Mouse (Mus musculus): ENCODE measurements at regions not wholly inside any gene's neighbourhood (a gene's known extent, or its start where the extent isn't known, plus 50 kb on each side); places are given as distances from the start of the nearest gene placed in this dataset.

- H3K4me1 ChIP-seq (ENCODE audit: control insufficient read depth, low read depth, low read length) = no peaks in the 10 kb centered on the region; the same call in none of the 2 replicates
- no peak overlapping the region for H3K27ac ChIP-seq (ENCODE audit: low read length)
- peaks cover 16% of the 10 kb centered on the region for H3K27me3 ChIP-seq (ENCODE audit: control insufficient read depth, insufficient read depth, low read depth, low read length)
- no peak overlapping the region for H3K9ac ChIP-seq (ENCODE audit: low read depth, low read length)
- no peak for ATAC-seq (ENCODE audit: low read depth)
- H3K4me3 ChIP-seq (ENCODE audit: low read depth, low read length) = no peak overlapping the region
- WGBS (ENCODE audit: insufficient replicate concordance) = 84% methylated on average over 1 of the region's 1 CpGs
- no peaks in the 10 kb centered on the region for H3K9me3 ChIP-seq (replicated peaks; ENCODE audit: control insufficient read depth, low read length)
- H3K4me2 ChIP-seq (ENCODE audit: low read depth, low read length) = no peak overlapping the region
- no peaks in the 10 kb centered on the region for H3K36me3 ChIP-seq (ENCODE audit: control insufficient read depth, insufficient read depth)
Observed at GRCm38 (mm10) chr2:30703308-30703707, 100.2 kb downstream of the 1700001O22Rik start.

GRCm38 (mm10) chr2:30702711-30703110, 100.8 kb downstream of the 1700001O22Rik start:
- Histone ChIP-seq H3K9me3 (replicated peaks; ENCODE audit: control insufficient read depth, low read length) (no peaks in the 10 kb centered on the region), H3K4me1 (ENCODE audit: control insufficient read depth, low read depth, low read length) (no peaks in the 10 kb centered on the region; the same call in none of the 2 replicates), H3K4me2 (ENCODE audit: low read depth, low read length) (no peak overlapping the region), H3K36me3 (ENCODE audit: control insufficient read depth, insufficient read depth) (no peaks in the 10 kb centered on the region), H3K27ac (ENCODE audit: low read length) (no peak overlapping the region), H3K27me3 (ENCODE audit: control insufficient read depth, insufficient read depth, low read depth, low read length) (peaks cover 10% of the 10 kb centered on the region), H3K9ac (ENCODE audit: low read depth, low read length) (no peak overlapping the region), H3K4me3 (ENCODE audit: low read depth, low read length) (no peak overlapping the region)
- 43% methylated on average over 7 of the region's 7 CpGs for WGBS (ENCODE audit: insufficient replicate concordance)
- no peak for ATAC-seq (ENCODE audit: low read depth)

- Histone ChIP-seq H3K9me3 (replicated peaks; ENCODE audit: control insufficient read depth, low read length) (no peaks in the 10 kb centered on the region), H3K36me3 (ENCODE audit: control insufficient read depth, insufficient read depth) (no peaks in the 10 kb centered on the region), H3K9ac (ENCODE audit: low read depth, low read length) (no peak overlapping the region), H3K4me3 (ENCODE audit: low read depth, low read length) (no peak overlapping the region), H3K27ac (ENCODE audit: low read length) (no peak overlapping the region; the same call in 1 of the 2 replicates), H3K4me2 (ENCODE audit: low read depth, low read length) (no peak overlapping the region), H3K4me1 (ENCODE audit: control insufficient read depth, low read depth, low read length) (no peaks in the 10 kb centered on the region; the same call in none of the 2 replicates), H3K27me3 (ENCODE audit: control insufficient read depth, insufficient read depth, low read depth, low read length) (no peaks in the 10 kb centered on the region)
- ATAC-seq (ENCODE audit: low read depth) = no peak
- 66% methylated on average over 2 of the region's 2 CpGs for WGBS (ENCODE audit: insufficient replicate concordance)
Observed at GRCm38 (mm10) chr2:30700890-30701289, 102.6 kb downstream of the 1700001O22Rik start.

- H3K9ac ChIP-seq (ENCODE audit: low read depth, low read length) = no peak overlapping the region
- WGBS (ENCODE audit: insufficient replicate concordance) = 74% methylated on average over 1 of the region's 1 CpGs
- ATAC-seq (ENCODE audit: low read depth) = no peak
- no peaks in the 10 kb centered on the region for H3K36me3 ChIP-seq (ENCODE audit: control insufficient read depth, insufficient read depth)
- no peak overlapping the region for H3K4me3 ChIP-seq (ENCODE audit: low read depth, low read length)
- H3K27ac ChIP-seq (ENCODE audit: low read length) = peak overlapping the region; percentile 11
- no peaks in the 10 kb centered on the region for H3K27me3 ChIP-seq (ENCODE audit: control insufficient read depth, insufficient read depth, low read depth, low read length)
- H3K4me1 ChIP-seq (ENCODE audit: control insufficient read depth, low read depth, low read length) = no peaks in the 10 kb centered on the region; the same call in none of the 2 replicates
- H3K9me3 ChIP-seq (replicated peaks; ENCODE audit: control insufficient read depth, low read length) = no peaks in the 10 kb centered on the region
- H3K4me2 ChIP-seq (ENCODE audit: low read depth, low read length) = no peak overlapping the region
Observed at GRCm38 (mm10) chr2:30700471-30700870, 103.0 kb downstream of the 1700001O22Rik start.

GRCm38 (mm10) chr2:30699797-30700454, 103.5 kb downstream of the 1700001O22Rik start:
- H3K36me3 ChIP-seq (ENCODE audit: control insufficient read depth, insufficient read depth) = no peaks in the 10 kb centered on the region
- H3K4me1 ChIP-seq (ENCODE audit: control insufficient read depth, low read depth, low read length) = no peaks in the 10 kb centered on the region; the same call in none of the 2 replicates
- H3K9me3 ChIP-seq (replicated peaks; ENCODE audit: control insufficient read depth, low read length) = no peaks in the 10 kb centered on the region
- peak; percentile 82 for ATAC-seq (ENCODE audit: low read depth)
- no peak overlapping the region; the same call in 1 of the 2 replicates for H3K4me2 ChIP-seq (ENCODE audit: low read depth, low read length)
- H3K9ac ChIP-seq (ENCODE audit: low read depth, low read length) = no peak overlapping the region
- peak overlapping the region; percentile 11 for H3K27ac ChIP-seq (ENCODE audit: low read length)
- H3K27me3 ChIP-seq (ENCODE audit: control insufficient read depth, insufficient read depth, low read depth, low read length) = no peaks in the 10 kb centered on the region
- no peak overlapping the region for H3K4me3 ChIP-seq (ENCODE audit: low read depth, low read length)
- WGBS (ENCODE audit: insufficient replicate concordance) = 18% methylated on average over 6 of the region's 6 CpGs

- Histone ChIP-seq H3K4me3 (ENCODE audit: low read depth, low read length) (no peak overlapping the region), H3K27ac (ENCODE audit: low read length) (no peak overlapping the region), H3K9ac (ENCODE audit: low read depth, low read length) (no peak overlapping the region), H3K27me3 (ENCODE audit: control insufficient read depth, insufficient read depth, low read depth, low read length) (peaks cover 5% of the 10 kb centered on the region), H3K36me3 (ENCODE audit: control insufficient read depth, insufficient read depth) (no peaks in the 10 kb centered on the region), H3K4me1 (ENCODE audit: control insufficient read depth, low read depth, low read length) (no peaks in the 10 kb centered on the region; the same call in none of the 2 replicates), H3K9me3 (replicated peaks; ENCODE audit: control insufficient read depth, low read length) (no peaks in the 10 kb centered on the region), H3K4me2 (ENCODE audit: low read depth, low read length) (no peak overlapping the region)
- no peak for ATAC-seq (ENCODE audit: low read depth)
- 67% methylated on average over 6 of the region's 6 CpGs for WGBS (ENCODE audit: insufficient replicate concordance)
Observed at GRCm38 (mm10) chr2:30698758-30699535, 104.1 kb downstream of the Cstad start.

- Histone ChIP-seq H3K9me3 (replicated peaks; ENCODE audit: control insufficient read depth, low read length) (no peaks in the 10 kb centered on the region), H3K4me3 (ENCODE audit: low read depth, low read length) (no peak overlapping the region), H3K9ac (ENCODE audit: low read depth, low read length) (no peak overlapping the region), H3K27me3 (ENCODE audit: control insufficient read depth, insufficient read depth, low read depth, low read length) (peaks cover 16% of the 10 kb centered on the region), H3K36me3 (ENCODE audit: control insufficient read depth, insufficient read depth) (no peaks in the 10 kb centered on the region), H3K27ac (ENCODE audit: low read length) (no peak overlapping the region), H3K4me2 (ENCODE audit: low read depth, low read length) (no peak overlapping the region), H3K4me1 (ENCODE audit: control insufficient read depth, low read depth, low read length) (no peaks in the 10 kb centered on the region; the same call in none of the 2 replicates)
- ATAC-seq (ENCODE audit: low read depth) = no peak
- WGBS (ENCODE audit: insufficient replicate concordance) = 45% methylated on average over 2 of the region's 2 CpGs
Observed at GRCm38 (mm10) chr2:30697851-30698250, 103.0 kb downstream of the Cstad start.

- H3K9ac ChIP-seq (ENCODE audit: low read depth, low read length) = no peak overlapping the region
Observed at GRCm38 (mm10) chr2:30695771-30696456, 101.1 kb downstream of the Cstad start.

More at GRCm38 (mm10) chr2:30695771-30696456, 101.1 kb downstream of the Cstad start:
- Histone ChIP-seq H3K27ac (ENCODE audit: low read length) (no peak overlapping the region), H3K4me2 (ENCODE audit: low read depth, low read length) (no peak overlapping the region), H3K4me3 (ENCODE audit: low read depth, low read length) (no peak overlapping the region), H3K4me1 (ENCODE audit: control insufficient read depth, low read depth, low read length) (no peaks in the 10 kb centered on the region; the same call in none of the 2 replicates), H3K36me3 (ENCODE audit: control insufficient read depth, insufficient read depth) (no peaks in the 10 kb centered on the region), H3K27me3 (ENCODE audit: control insufficient read depth, insufficient read depth, low read depth, low read length) (peaks cover 28% of the 10 kb centered on the region), H3K9me3 (replicated peaks; ENCODE audit: control insufficient read depth, low read length) (no peaks in the 10 kb centered on the region)
- WGBS (ENCODE audit: insufficient replicate concordance) = 68% methylated on average over 11 of the region's 11 CpGs
- ATAC-seq (ENCODE audit: low read depth) = no peak

Data from liver, embryonic 16.5 days (tissue).